ENCODE assay signal across 28 mouse cellular contexts in the genomic region with DNA sequence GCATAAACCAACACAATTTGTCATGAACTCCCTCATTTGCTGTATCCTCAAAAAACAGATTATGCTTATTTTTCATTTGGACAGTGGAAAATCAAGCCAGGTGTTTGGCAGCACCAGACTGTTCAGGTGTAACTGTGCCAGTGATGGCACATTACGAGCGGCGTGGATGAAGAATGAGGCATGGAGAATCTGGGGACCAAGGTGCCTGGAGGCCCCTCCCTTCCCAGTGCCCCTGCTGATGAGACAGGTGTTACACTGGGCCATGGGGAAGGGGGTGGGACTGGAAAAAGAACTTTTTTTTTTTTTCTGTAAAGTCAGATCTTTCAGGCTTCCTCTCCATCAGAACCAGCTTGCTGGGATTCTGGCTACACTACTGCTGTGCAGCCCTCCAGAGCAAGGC.
DNase-seq lines count a peak whose midpoint lies in the region; ATAC-seq and TF ChIP-seq lines count a peak whose summit lies in the region.
"Had no signal": no experiment of that assay in that cellular context is flagged by ENCODE, and none has a peak within 500 bp of the region (broad histone marks: within the 10 kb centered on the region; RNA-seq: fewer than 3 reads in every experiment).

No protein-coding gene starts in this region.

- H3K4me1 ChIP-seq in forebrain, embryonic 13.5 days: 0 out of 2 replicates have a peak, but pooled peaks cover 2% of the 10 kb centered on the region
- H3K4me1 ChIP-seq in forebrain, embryonic 11.5 days (replicated peaks; ENCODE audit: control insufficient read depth, insufficient read depth, low read length): no peaks in the 10 kb centered on the region
- H3K4me1 ChIP-seq in hindbrain, embryonic 16.5 days (ENCODE audit: control insufficient read depth, insufficient read depth, low read depth, low read length): no peaks in the 10 kb centered on the region
- no peaks in the 10 kb centered on the region for H3K4me1 ChIP-seq in hindbrain, embryonic 10.5 days (replicated peaks)
- no peaks in the 10 kb centered on the region for H3K4me1 ChIP-seq in kidney, embryonic 16.5 days (ENCODE audit: insufficient read depth, low read length)
- no peaks in the 10 kb centered on the region for H3K4me1 ChIP-seq in kidney, adult 2 months (ENCODE audit: control insufficient read depth, insufficient read depth, low read length)
- no peaks in the 10 kb centered on the region for H3K4me1 ChIP-seq in kidney, embryonic 14.5 days (ENCODE audit: control insufficient read depth, insufficient read depth, low read length)
- H3K4me1 ChIP-seq: embryonic facial prominence, embryonic 10.5 days; embryonic facial prominence, embryonic 13.5 days; forebrain, embryonic 15.5 days; heart, embryonic 10.5 days; heart, embryonic 13.5 days; hindbrain, embryonic 12.5 days had no signal

- H3K9me3 ChIP-seq in forebrain, embryonic 13.5 days (replicated peaks): no peaks in the 10 kb centered on the region
- H3K9me3 ChIP-seq in forebrain, embryonic 11.5 days (ENCODE audit: control insufficient read depth, low read length): no peaks in the 10 kb centered on the region
- no peaks in the 10 kb centered on the region for H3K9me3 ChIP-seq in hindbrain, embryonic 16.5 days (ENCODE audit: control insufficient read depth, low read length)
- H3K9me3 ChIP-seq in hindbrain, embryonic 10.5 days: no peaks in the 10 kb centered on the region
- no peaks in the 10 kb centered on the region for H3K9me3 ChIP-seq in kidney, embryonic 16.5 days (ENCODE audit: low read length)
- no peaks in the 10 kb centered on the region for H3K9me3 ChIP-seq in kidney, embryonic 14.5 days (ENCODE audit: control insufficient read depth, low read length)
- H3K9me3 ChIP-seq: embryonic facial prominence, embryonic 10.5 days; embryonic facial prominence, embryonic 13.5 days; forebrain, embryonic 15.5 days; heart, embryonic 10.5 days; heart, embryonic 13.5 days; hindbrain, embryonic 12.5 days had no signal

- H3K27ac ChIP-seq in forebrain, embryonic 13.5 days: no peak overlapping the region
- no peak overlapping the region for H3K27ac ChIP-seq in forebrain, embryonic 11.5 days (ENCODE audit: low read depth, low read length)
- no peak overlapping the region for H3K27ac ChIP-seq in hindbrain, embryonic 16.5 days (ENCODE audit: low read depth, low read length)
- no peak overlapping the region for H3K27ac ChIP-seq in hindbrain, embryonic 10.5 days
- no peak overlapping the region for H3K27ac ChIP-seq in kidney, embryonic 16.5 days (ENCODE audit: low read length)
- H3K27ac ChIP-seq in kidney, adult 2 months (ENCODE audit: insufficient read depth, low read depth, low read length): no peak overlapping the region
- H3K27ac ChIP-seq in kidney, embryonic 14.5 days (ENCODE audit: low read depth, low read length): no peak overlapping the region
- H3K27ac ChIP-seq: embryonic facial prominence, embryonic 10.5 days; embryonic facial prominence, embryonic 13.5 days; forebrain, embryonic 15.5 days; heart, adult 2 months; heart, embryonic 10.5 days; heart, embryonic 13.5 days; hindbrain, embryonic 12.5 days had no signal

- no peak for TF ChIP-seq POLR2A in kidney, adult 2 months (IDR thresholded peaks at IDR 0.05; ENCODE audit: low read depth, low read length)

- H3K4me2 ChIP-seq in forebrain, embryonic 13.5 days: no peak overlapping the region
- no peak overlapping the region for H3K4me2 ChIP-seq in forebrain, embryonic 11.5 days (ENCODE audit: low read depth, low read length, severe bottlenecking)
- no peak overlapping the region for H3K4me2 ChIP-seq in hindbrain, embryonic 16.5 days (ENCODE audit: low read length)
- no peak overlapping the region for H3K4me2 ChIP-seq in kidney, embryonic 16.5 days (replicated peaks; ENCODE audit: low read depth, low read length)
- no peak overlapping the region for H3K4me2 ChIP-seq in kidney, embryonic 14.5 days (replicated peaks; ENCODE audit: low read depth, low read length)
- H3K4me2 ChIP-seq: embryonic facial prominence, embryonic 13.5 days; forebrain, embryonic 15.5 days; heart, embryonic 13.5 days; hindbrain, embryonic 12.5 days had no signal

- no peaks in the 10 kb centered on the region for H3K36me3 ChIP-seq in forebrain, embryonic 13.5 days (ENCODE audit: poor library complexity, severe bottlenecking)
- no peaks in the 10 kb centered on the region for H3K36me3 ChIP-seq in forebrain, embryonic 11.5 days (ENCODE audit: control insufficient read depth, insufficient read depth, low read length)
- H3K36me3 ChIP-seq in hindbrain, embryonic 16.5 days (ENCODE audit: control insufficient read depth, insufficient read depth, low read length): no peaks in the 10 kb centered on the region
- no peaks in the 10 kb centered on the region for H3K36me3 ChIP-seq in hindbrain, embryonic 10.5 days
- no peaks in the 10 kb centered on the region for H3K36me3 ChIP-seq in kidney, embryonic 16.5 days (ENCODE audit: insufficient read depth, low read length)
- no peaks in the 10 kb centered on the region for H3K36me3 ChIP-seq in kidney, adult 2 months (ENCODE audit: control insufficient read depth, insufficient read depth, low read length)
- no peaks in the 10 kb centered on the region for H3K36me3 ChIP-seq in kidney, embryonic 14.5 days (ENCODE audit: control insufficient read depth, insufficient read depth, low read length)
- H3K36me3 ChIP-seq: embryonic facial prominence, embryonic 10.5 days; embryonic facial prominence, embryonic 13.5 days; forebrain, embryonic 15.5 days; heart, embryonic 10.5 days; heart, embryonic 13.5 days; hindbrain, embryonic 12.5 days had no signal

- H3K27me3 ChIP-seq in forebrain, embryonic 13.5 days: no peaks in the 10 kb centered on the region
- no peaks in the 10 kb centered on the region for H3K27me3 ChIP-seq in forebrain, embryonic 11.5 days (ENCODE audit: control insufficient read depth, insufficient read depth, low read length)
- H3K27me3 ChIP-seq in hindbrain, embryonic 16.5 days (replicated peaks; ENCODE audit: control insufficient read depth, insufficient read depth, low read length): no peaks in the 10 kb centered on the region
- H3K27me3 ChIP-seq in hindbrain, embryonic 10.5 days (ENCODE audit: insufficient read depth, poor library complexity, severe bottlenecking): no peaks in the 10 kb centered on the region
- H3K27me3 ChIP-seq in kidney, embryonic 16.5 days (ENCODE audit: insufficient read depth, low read length): no peaks in the 10 kb centered on the region
- H3K27me3 ChIP-seq in kidney, adult 2 months (replicated peaks; ENCODE audit: control insufficient read depth, insufficient read depth, low read length): no peaks in the 10 kb centered on the region
- no peaks in the 10 kb centered on the region for H3K27me3 ChIP-seq in kidney, embryonic 14.5 days (ENCODE audit: control insufficient read depth, insufficient read depth, low read length)
- H3K27me3 ChIP-seq: embryonic facial prominence, embryonic 13.5 days; forebrain, embryonic 15.5 days; heart, embryonic 13.5 days; hindbrain, embryonic 12.5 days had no signal

- H3K4me3 ChIP-seq in forebrain, embryonic 13.5 days: no peak overlapping the region
- no peak overlapping the region for H3K4me3 ChIP-seq in forebrain, embryonic 11.5 days (ENCODE audit: low read depth, low read length)
- no peak overlapping the region for H3K4me3 ChIP-seq in hindbrain, embryonic 16.5 days (ENCODE audit: low read length)
- H3K4me3 ChIP-seq in hindbrain, embryonic 10.5 days: no peak overlapping the region
- no peak overlapping the region for H3K4me3 ChIP-seq in kidney, embryonic 16.5 days (ENCODE audit: low read length)
- no peak overlapping the region for H3K4me3 ChIP-seq in kidney, adult 2 months (ENCODE audit: insufficient read depth, low read depth, low read length)
- no peak overlapping the region for H3K4me3 ChIP-seq in kidney, embryonic 14.5 days (ENCODE audit: low read length)
- H3K4me3 ChIP-seq: embryonic facial prominence, embryonic 10.5 days; embryonic facial prominence, embryonic 13.5 days; erythroblast, embryonic 14.5 days; forebrain, embryonic 15.5 days; heart, adult 2 months; heart, embryonic 10.5 days; heart, embryonic 13.5 days; hindbrain, embryonic 12.5 days had no signal

- DNase-seq in forebrain, embryonic 11.5 days (ENCODE audit: low spot score): no peak
- no peak for DNase-seq in hindbrain, embryonic 10.5 days (ENCODE audit: low spot score)
- DNase-seq in kidney, adult 2 months: no peak
- DNase-seq in kidney, postnatal 4 days: peak; percentile 8 to 33
- DNase-seq: adrenal gland, adult 8-10 months; adrenal gland, postnatal 25 days; cerebellum, adult 11-12 months; cerebellum, adult 8-10 months; cerebellum, postnatal 10 days; cerebellum, postnatal 36 days; embryo, embryonic 11 days; gastrocnemius, postnatal 10 days; gastrocnemius, postnatal 36 days; heart, adult 2 months; heart, postnatal 14 days; heart, postnatal 4 days had no signal

- no peak for TF ChIP-seq CTCF in kidney, adult 2 months (conservative IDR thresholded peaks at IDR 0.05; ENCODE audit: insufficient read depth, insufficient read length, low read depth, low read length)

- H3K9ac ChIP-seq in forebrain, embryonic 13.5 days: no peak overlapping the region
- H3K9ac ChIP-seq in forebrain, embryonic 11.5 days (ENCODE audit: low read length): no peak overlapping the region
- H3K9ac ChIP-seq in hindbrain, embryonic 16.5 days (ENCODE audit: low read depth, low read length): no peak overlapping the region
- no peak overlapping the region for H3K9ac ChIP-seq in kidney, embryonic 16.5 days (replicated peaks; ENCODE audit: low read length)
- no peak overlapping the region for H3K9ac ChIP-seq in kidney, embryonic 14.5 days (ENCODE audit: low read depth, low read length)
- H3K9ac ChIP-seq: embryonic facial prominence, embryonic 13.5 days; forebrain, embryonic 15.5 days; heart, embryonic 13.5 days; hindbrain, embryonic 12.5 days had no signal

- ATAC-seq in forebrain, embryonic 13.5 days: peak; percentile 43; the same call in 1 of the 2 replicates
- ATAC-seq in forebrain, embryonic 11.5 days (replicated peaks; ENCODE audit: low FRiP score): no peak
- ATAC-seq in hindbrain, embryonic 16.5 days: peak; percentile 69; the same call in 1 of the 2 replicates
- ATAC-seq in kidney, embryonic 16.5 days (ENCODE audit: low FRiP score, low TSS enrichment): peak; percentile 74; the same call in 1 of the 2 replicates
- no peak for ATAC-seq in kidney, embryonic 14.5 days (ENCODE audit: low FRiP score, low TSS enrichment)
- ATAC-seq: activated CD4-positive, CD25-positive, alpha-beta regulatory T cell, adult 4 months; forebrain, embryonic 15.5 days had no signal

- WGBS in forebrain, embryonic 13.5 days: 90% methylated on average over 3 of the region's 3 CpGs
- WGBS in forebrain, embryonic 11.5 days: 89% methylated on average over 3 of the region's 3 CpGs
- 72% methylated on average over 3 of the region's 3 CpGs for WGBS in hindbrain, embryonic 16.5 days
- 95% methylated on average over 3 of the region's 3 CpGs for WGBS in hindbrain, embryonic 10.5 days
- WGBS in kidney, embryonic 16.5 days: 60% methylated on average over 3 of the region's 3 CpGs
- 37% methylated on average over 3 of the region's 3 CpGs for WGBS in kidney, adult 2 months
- 87% methylated on average over 3 of the region's 3 CpGs for WGBS in kidney, embryonic 14.5 days

Comparison
In these comparisons a context has a peak if more than half of its experiments do, and no peak if none do; other contexts are left out.
1. ATAC-seq: peak in forebrain, embryonic 13.5 days (single experiment), hindbrain, embryonic 16.5 days (single experiment) and kidney, embryonic 16.5 days (single experiment); none in forebrain, embryonic 11.5 days (single experiment) and kidney, embryonic 14.5 days (single experiment).
2. DNase-seq: peak in kidney, postnatal 4 days (2 of 2); none in forebrain, embryonic 11.5 days (single experiment), hindbrain, embryonic 10.5 days (single experiment) and kidney, adult 2 months (single experiment).